Mouse (Mus musculus) erythroblast, adult 5-6 weeks (primary cell): ENCODE data around the gene Klhdc3. TPM values are rescaled to one million over a fixed set of nuclear protein-coding genes. Genes with fewer than 3 reads are reported as not detected.

Source experiments
- ATAC-seq: replicated peaks from 2 replicates; pipeline ENCODE4 v1.8.0; 2016; ENCODE audit warnings: moderate number of reproducible peaks, mild to moderate bottlenecking, moderate TSS enrichment, inconsistent platforms; ENCODE audit not compliant: poor library complexity, low FRiP score, severe bottlenecking
- total RNA-seq, 2 experiments: library from RNA; stranded (forward) in 1 of 2; stranded (reverse) in 1 of 2; fragments of 150-400 nt in 1 of 2; fragments of 200-764, 138-1000 nt in 1 of 2; gene quantifications; 2 replicates each; pipeline versions ENCODE4 v1.2.3 to v1.2.4; 2015 to 2017; ENCODE audit warnings: low replicate concordance in 2 of 2

Gene Klhdc3
- total RNA-seq, 2 experiments from 2014 or later = 4.1 to 16.9 TPM

DNA sequence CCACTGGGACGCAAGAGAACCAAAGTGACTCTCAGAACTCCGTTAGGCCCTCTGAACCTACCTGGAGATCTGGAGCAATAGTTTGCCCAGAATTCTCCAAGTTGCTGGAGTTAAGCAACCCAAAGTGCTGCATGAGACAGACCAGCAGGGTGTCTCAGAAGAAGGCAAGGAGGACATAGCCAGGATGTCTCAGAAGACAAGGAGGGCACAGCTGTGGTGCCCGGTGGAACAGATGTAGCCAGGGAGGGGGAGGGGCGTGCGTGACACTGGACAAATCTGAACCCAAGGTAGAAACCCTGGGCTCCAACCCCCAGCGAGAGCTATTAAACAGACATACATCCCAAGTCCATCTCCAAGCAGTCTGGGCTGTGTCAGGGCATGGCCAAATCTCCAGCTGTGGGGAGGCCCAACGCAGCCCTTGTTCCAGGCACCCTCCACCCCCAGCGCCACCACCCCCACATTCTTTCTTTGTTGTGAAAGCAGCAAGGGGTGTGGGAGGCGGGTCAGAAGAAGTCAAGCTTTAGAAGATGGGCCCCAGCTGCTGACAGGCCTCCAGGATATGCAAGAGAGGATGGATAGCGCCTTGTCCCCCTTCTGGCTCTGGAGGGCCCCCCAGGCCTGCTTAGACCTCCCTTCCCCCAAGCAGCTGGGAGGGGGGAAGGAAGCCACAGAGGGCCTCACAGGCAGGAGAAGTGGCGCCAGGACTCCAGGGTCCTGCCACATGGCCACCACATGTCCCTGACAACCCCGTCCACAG is 50.9 kb downstream of the Klhdc3 start:
- ATAC-seq = no peak

DNA sequence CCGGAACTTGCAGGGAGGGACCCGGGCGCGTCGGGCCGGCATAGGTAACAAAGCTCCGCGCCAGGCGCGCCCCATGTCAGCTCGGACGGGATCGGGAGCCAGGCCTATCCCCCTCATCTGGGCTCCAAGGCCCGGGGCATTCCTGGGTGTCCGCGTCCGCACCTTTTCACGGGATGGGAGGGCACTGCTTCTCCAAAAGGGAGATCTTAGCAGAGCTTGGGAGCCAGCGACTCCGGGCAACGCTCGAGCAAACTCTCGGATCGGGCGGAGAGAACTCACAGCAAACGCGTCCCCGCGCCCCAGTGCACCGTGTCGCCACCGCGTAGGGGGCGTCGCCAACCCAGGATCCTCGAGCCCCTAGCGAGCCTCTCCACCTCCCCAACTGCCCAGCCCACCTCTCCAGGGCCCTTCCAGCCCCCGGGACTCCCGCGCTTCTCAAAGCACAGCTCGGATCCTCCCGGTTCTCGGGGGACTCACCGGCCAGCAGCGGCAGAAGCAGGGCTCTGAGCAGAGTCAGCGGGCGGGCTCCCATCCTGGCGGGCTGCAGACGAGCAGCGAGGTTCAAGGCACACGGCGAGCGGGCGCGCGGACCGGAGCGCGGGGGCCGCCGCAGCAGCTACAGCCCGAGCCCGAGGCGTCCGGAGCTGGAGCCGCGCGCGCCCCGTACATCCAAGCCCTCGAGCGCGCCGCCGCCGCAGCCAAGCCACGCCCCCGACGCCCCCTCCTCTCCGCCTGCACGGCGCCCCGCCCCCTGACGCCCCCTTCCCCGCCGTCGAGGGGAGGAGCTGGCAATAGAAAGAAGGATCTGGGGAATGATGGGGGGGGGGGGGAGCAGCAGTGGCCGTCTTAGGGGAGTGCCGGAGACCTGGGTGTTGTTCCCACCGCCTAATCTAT is 51.7 kb downstream of the Klhdc3 start, which contains the start of gene Ptk7:
Gene Ptk7 (minus strand): TSS at position 714 of the 894 bp plus-strand sequence.
- ATAC-seq = no peak

DNA sequence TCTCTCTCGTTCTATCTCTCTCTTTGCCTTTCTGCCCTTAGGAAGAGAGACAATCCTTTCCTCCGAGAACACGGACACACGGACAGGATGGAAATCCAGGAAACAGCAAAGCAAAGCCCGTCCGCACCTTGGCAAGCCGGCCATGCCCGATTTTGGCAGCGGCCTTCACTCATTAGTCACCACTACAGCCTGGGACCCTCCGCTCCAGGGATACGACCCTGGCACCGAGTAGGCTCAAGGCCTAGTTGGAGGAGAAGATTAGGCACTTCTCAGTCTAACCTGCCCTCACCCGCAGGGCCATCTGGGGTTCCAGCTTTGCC is 52.3 kb downstream of the Klhdc3 start:
- ATAC-seq = no peak

- ATAC-seq = no peak
These were observed 53.3 kb downstream of the Klhdc3 start for GRCm38 (mm10) chr17:46627409-46627808.

DNA sequence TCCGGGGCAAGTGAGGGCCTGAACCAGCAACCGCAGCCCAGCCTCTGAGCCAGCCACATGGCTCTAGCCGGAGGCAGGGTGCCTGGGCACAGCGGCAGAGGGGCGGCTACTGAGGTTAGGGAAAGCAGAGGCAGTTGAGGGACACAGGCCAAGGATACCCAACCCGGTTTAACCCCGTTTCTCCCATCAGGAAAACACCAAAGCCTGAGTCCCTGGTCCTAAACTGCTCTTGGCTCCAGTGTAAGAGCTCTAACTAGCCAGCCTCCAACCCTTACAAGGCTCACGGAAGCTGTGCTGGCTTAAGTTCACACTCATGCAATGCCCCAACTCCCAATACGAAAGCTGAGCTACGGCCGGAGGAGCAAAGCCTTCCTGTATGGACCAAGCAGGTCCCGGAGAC is 56.1 kb downstream of the Klhdc3 start:
- no peak for ATAC-seq

Other genes starting within 250 kb of the Klhdc3 start
- gene Slc22a7, start 242.5 kb downstream of the Klhdc3 start, total RNA-seq (2015; ENCODE audit: low replicate concordance) = not detected in 2 replicates
- not detected in 2 replicates for gene Slc22a7, start 242.5 kb downstream of the Klhdc3 start, total RNA-seq (2017; ENCODE audit: low replicate concordance)
- not detected in 2 replicates for gene Ttbk1, start 193.2 kb downstream of the Klhdc3 start, total RNA-seq (2015; ENCODE audit: low replicate concordance)
- not detected in 2 replicates for gene Ttbk1, start 193.2 kb downstream of the Klhdc3 start, total RNA-seq (2017; ENCODE audit: low replicate concordance)
- gene Dnph1, start 184.2 kb downstream of the Klhdc3 start, total RNA-seq (2015; ENCODE audit: low replicate concordance) = 2.7 and 3.3 TPM in 2 replicates
- 1.5 and 4.0 TPM in 2 replicates for gene Dnph1, start 184.2 kb downstream of the Klhdc3 start, total RNA-seq (2017; ENCODE audit: low replicate concordance)
- gene Cul9, start 134.5 kb downstream of the Klhdc3 start, total RNA-seq (2015; ENCODE audit: low replicate concordance) = 1.3 TPM in 1 of 2 replicates, not detected in the other
- 3.3 and 4.5 TPM in 2 replicates for gene Cul9, start 134.5 kb downstream of the Klhdc3 start, total RNA-seq (2017; ENCODE audit: low replicate concordance)
- 7.3 and 11.5 TPM in 2 replicates for gene Srf, start 124.7 kb downstream of the Klhdc3 start, total RNA-seq (2015; ENCODE audit: low replicate concordance)
- 6.0 and 7.8 TPM in 2 replicates for gene Srf, start 124.7 kb downstream of the Klhdc3 start, total RNA-seq (2017; ENCODE audit: low replicate concordance)
- not detected in 2 replicates for gene Ptk7, start 51.4 kb downstream of the Klhdc3 start, total RNA-seq (2015; ENCODE audit: low replicate concordance)
- not detected in 2 replicates for gene Ptk7, start 51.4 kb downstream of the Klhdc3 start, total RNA-seq (2017; ENCODE audit: low replicate concordance)
- 0.38 and 1.3 TPM in 2 replicates for gene Klc4, start 34.9 kb downstream of the Klhdc3 start, total RNA-seq (2015; ENCODE audit: low replicate concordance)
- 7.7 and 12.0 TPM in 2 replicates for gene Klc4, start 34.9 kb downstream of the Klhdc3 start, total RNA-seq (2017; ENCODE audit: low replicate concordance)
- gene Mrpl2, start 34.7 kb downstream of the Klhdc3 start, total RNA-seq (2015; ENCODE audit: low replicate concordance) = 35.5 and 61.9 TPM in 2 replicates
- gene Mrpl2, start 34.7 kb downstream of the Klhdc3 start, total RNA-seq (2017; ENCODE audit: low replicate concordance) = 19.5 and 41.6 TPM in 2 replicates
- gene Cul7, start 30.6 kb downstream of the Klhdc3 start, total RNA-seq (2015; ENCODE audit: low replicate concordance) = 1.9 and 3.8 TPM in 2 replicates
- 0.68 and 1.1 TPM in 2 replicates for gene Cul7, start 30.6 kb downstream of the Klhdc3 start, total RNA-seq (2017; ENCODE audit: low replicate concordance)
- 2.1 and 7.9 TPM in 2 replicates for gene Rrp36, start 6.6 kb downstream of the Klhdc3 start, total RNA-seq (2015; ENCODE audit: low replicate concordance)
- gene Rrp36, start 6.6 kb downstream of the Klhdc3 start, total RNA-seq (2017; ENCODE audit: low replicate concordance) = 7.7 and 11.3 TPM in 2 replicates
- 8.6 and 16.7 TPM in 2 replicates for gene Mea1, start 2.1 kb downstream of the Klhdc3 start, total RNA-seq (2015; ENCODE audit: low replicate concordance)
- 15.1 and 24.5 TPM in 2 replicates for gene Mea1, start 2.1 kb downstream of the Klhdc3 start, total RNA-seq (2017; ENCODE audit: low replicate concordance)
- 5.4 and 9.2 TPM in 2 replicates for gene Ppp2r5d, start 24.2 kb upstream of the Klhdc3 start, total RNA-seq (2015; ENCODE audit: low replicate concordance)
- gene Ppp2r5d, start 24.2 kb upstream of the Klhdc3 start, total RNA-seq (2017; ENCODE audit: low replicate concordance) = 7.4 and 10.9 TPM in 2 replicates
- gene Pex6, start 30.5 kb upstream of the Klhdc3 start, total RNA-seq (2015; ENCODE audit: low replicate concordance) = 1.9 and 3.8 TPM in 2 replicates
- gene Pex6, start 30.5 kb upstream of the Klhdc3 start, total RNA-seq (2017; ENCODE audit: low replicate concordance) = 2.8 and 3.9 TPM in 2 replicates
- not detected in 2 replicates for gene Gnmt, start 48.3 kb upstream of the Klhdc3 start, total RNA-seq (2015; ENCODE audit: low replicate concordance)
- not detected in 2 replicates for gene Gnmt, start 48.3 kb upstream of the Klhdc3 start, total RNA-seq (2017; ENCODE audit: low replicate concordance)
- gene Cnpy3, start 71.3 kb upstream of the Klhdc3 start, total RNA-seq (2015; ENCODE audit: low replicate concordance) = 6.9 and 8.8 TPM in 2 replicates
- gene Cnpy3, start 71.3 kb upstream of the Klhdc3 start, total RNA-seq (2017; ENCODE audit: low replicate concordance) = 7.7 and 18.2 TPM in 2 replicates
- gene Ptcra, start 82.8 kb upstream of the Klhdc3 start, total RNA-seq (2015; ENCODE audit: low replicate concordance) = not detected in 2 replicates
- not detected in 2 replicates for gene Ptcra, start 82.8 kb upstream of the Klhdc3 start, total RNA-seq (2017; ENCODE audit: low replicate concordance)
- 5.6 and 7.5 TPM in 2 replicates for gene 2310039H08Rik, start 91.7 kb upstream of the Klhdc3 start, total RNA-seq (2015; ENCODE audit: low replicate concordance)
- gene 2310039H08Rik, start 91.7 kb upstream of the Klhdc3 start, total RNA-seq (2017; ENCODE audit: low replicate concordance) = 0.34 TPM in 1 of 2 replicates, not detected in the other
- gene Rpl7l1, start 101.8 kb upstream of the Klhdc3 start, total RNA-seq (2015; ENCODE audit: low replicate concordance) = 21.1 and 22.7 TPM in 2 replicates
- 19.1 and 46.3 TPM in 2 replicates for gene Rpl7l1, start 101.8 kb upstream of the Klhdc3 start, total RNA-seq (2017; ENCODE audit: low replicate concordance)
- 6.5 and 7.5 TPM in 2 replicates for gene Bicral, start 177.6 kb upstream of the Klhdc3 start, total RNA-seq (2015; ENCODE audit: low replicate concordance)
- 3.7 and 4.0 TPM in 2 replicates for gene Bicral, start 177.6 kb upstream of the Klhdc3 start, total RNA-seq (2017; ENCODE audit: low replicate concordance)
- 2.3 and 8.1 TPM in 2 replicates for gene Tbcc, start 209.8 kb upstream of the Klhdc3 start, total RNA-seq (2015; ENCODE audit: low replicate concordance)
- 1.7 and 5.4 TPM in 2 replicates for gene Tbcc, start 209.8 kb upstream of the Klhdc3 start, total RNA-seq (2017; ENCODE audit: low replicate concordance)
- not detected in 2 replicates for gene Prph2, start 229.5 kb upstream of the Klhdc3 start, total RNA-seq (2015; ENCODE audit: low replicate concordance)
- gene Prph2, start 229.5 kb upstream of the Klhdc3 start, total RNA-seq (2017; ENCODE audit: low replicate concordance) = not detected in 2 replicates